Mouse (Mus musculus) CH12.LX (cell line): Measurements from ENCODE around the gene Mroh2b. TPM values are rescaled to one million over a fixed set of nuclear protein-coding genes. Genes with fewer than 3 reads are reported as not detected.

Experiments
- DNase-seq: peaks from one replicate; pipeline ENCODE4 v3.0.0-alpha.2; 2013; ENCODE audit errors: extremely low read depth
- H3K27ac ChIP-seq: 2 replicates; pipeline ENCODE4 v1.5.1; 2012; ENCODE audit warnings: low read depth, mild to moderate bottlenecking, control low read depth, moderate library complexity; ENCODE audit not compliant: insufficient read depth
- H3K27me3 ChIP-seq: replicated peaks from 2 replicates; pipeline ENCODE3; 2012; ENCODE audit warnings: inconsistent platforms
- H3K36me3 ChIP-seq, 2 experiments: replicated peaks in 1 of 2; 2 replicates each; pipeline versions ENCODE3 to v1.6.1; 2012; ENCODE audit warnings: inconsistent platforms in 1 of 2, low read length in 1 of 2, mild to moderate bottlenecking in 1 of 2, mixed read lengths in 1 of 2, moderate library complexity in 1 of 2; ENCODE audit not compliant: control insufficient read depth in 1 of 2, insufficient read depth in 1 of 2
- H3K4me1 ChIP-seq, 2 experiments: 2 replicates each; pipeline ENCODE4 v1.6.1; 2012; ENCODE audit warnings: inconsistent platforms in 1 of 2, moderate library complexity in 1 of 2; ENCODE audit not compliant: insufficient read depth in 2 of 2, control insufficient read depth in 1 of 2
- H3K4me2 ChIP-seq: 2 replicates; pipeline ENCODE4 v1.6.1; 2012; ENCODE audit warnings: low read depth, mild to moderate bottlenecking, control low read depth; ENCODE audit not compliant: poor library complexity, insufficient read depth, severe bottlenecking
- H3K4me3 ChIP-seq, 3 experiments: fragments of 150-350 bp in 1 of 3; sonication (generic) in 1 of 3; replicated peaks in 1 of 3; 2 replicates each; pipeline versions ENCODE3 to v1.5.1; 2011 to 2012; ENCODE audit warnings: low read depth in 2 of 3, low read length in 2 of 3, mild to moderate bottlenecking in 2 of 3, moderate library complexity in 2 of 3, control low read depth in 1 of 3, improper control_type of control experiment in 1 of 3, inconsistent platforms in 1 of 3, mixed read lengths in 1 of 3; ENCODE audit not compliant: poor library complexity in 1 of 3
- H3K79me2 ChIP-seq: replicated peaks from 2 replicates; pipeline ENCODE4 v1.6.1; 2012; ENCODE audit warnings: mild to moderate bottlenecking, moderate library complexity; ENCODE audit not compliant: control insufficient read depth, poor library complexity, insufficient read depth, severe bottlenecking; ENCODE audit errors: extremely low read depth
- H3K9ac ChIP-seq: 2 replicates; pipeline ENCODE4 v1.6.1; 2012; ENCODE audit warnings: low read depth, mild to moderate bottlenecking, control low read depth, moderate library complexity; ENCODE audit not compliant: insufficient read depth
- H3K9me3 ChIP-seq: replicated peaks from 2 replicates; pipeline ENCODE3; 2012; ENCODE audit warnings: low read length, inconsistent platforms, mixed read lengths
- CHD1 ChIP-seq: IDR thresholded peaks from 2 replicates; pipeline ENCODE4 v1.6.1; 2012; ENCODE audit warnings: low read depth, low read length, improper control_type of control experiment, inconsistent platforms
- CTCF ChIP-seq, 2 experiments: IDR thresholded peaks in 1 of 2; conservative IDR thresholded peaks in 1 of 2; 2 replicates each; pipeline ENCODE4 v1.5.1; 2011 to 2012; ENCODE audit warnings: low read depth in 2 of 2, low read length in 2 of 2, improper control_type of control experiment in 1 of 2, inconsistent platforms in 1 of 2, mild to moderate bottlenecking in 1 of 2, moderate library complexity in 1 of 2
- E2F4 ChIP-seq: IDR thresholded peaks from 2 replicates; pipeline ENCODE4 v1.6.1; 2011; ENCODE audit warnings: low read depth, low read length, improper control_type of control experiment; ENCODE audit not compliant: insufficient replicate concordance
- ELF1 ChIP-seq: IDR thresholded peaks from 2 replicates; pipeline ENCODE4 v1.6.1; 2014; ENCODE audit warnings: low read depth, mild to moderate bottlenecking, inconsistent platforms, low read length, improper control_type of control experiment
- EP300 ChIP-seq: IDR thresholded peaks from 2 replicates; pipeline ENCODE4 v1.6.1; 2011; ENCODE audit warnings: low read length, improper control_type of control experiment
- ETS1 ChIP-seq: conservative IDR thresholded peaks from 2 replicates; pipeline ENCODE4 v1.6.1; 2012; ENCODE audit warnings: low read depth, mild to moderate bottlenecking, inconsistent platforms, low read length, improper control_type of control experiment, moderate library complexity
- GABPA ChIP-seq: IDR thresholded peaks from 2 replicates; pipeline ENCODE4 v1.6.1; 2012; ENCODE audit warnings: low read depth, low read length, improper control_type of control experiment, inconsistent platforms; ENCODE audit not compliant: insufficient replicate concordance
- HCFC1 ChIP-seq: IDR thresholded peaks from 2 replicates; pipeline ENCODE4 v1.6.1; 2012; ENCODE audit warnings: low read depth, mild to moderate bottlenecking, inconsistent platforms, low read length, improper control_type of control experiment
- IRF4 ChIP-seq: IDR thresholded peaks from 2 replicates; pipeline ENCODE4 v1.6.1; 2014; ENCODE audit warnings: low read depth, mild to moderate bottlenecking, inconsistent platforms, low read length, improper control_type of control experiment
- JUND ChIP-seq: conservative IDR thresholded peaks from 2 replicates; pipeline ENCODE4 v1.6.1; 2011; ENCODE audit warnings: low read depth, low read length, improper control_type of control experiment
- KAT2A ChIP-seq: IDR thresholded peaks from 2 replicates; pipeline ENCODE4 v1.6.1; 2012; ENCODE audit warnings: low read length, improper control_type of control experiment, inconsistent platforms; ENCODE audit not compliant: insufficient replicate concordance
- MAFK ChIP-seq: IDR thresholded peaks from 2 replicates; pipeline ENCODE4 v1.6.1; 2011; ENCODE audit warnings: low read length, improper control_type of control experiment; ENCODE audit not compliant: insufficient replicate concordance
- MEF2A ChIP-seq: IDR thresholded peaks from 2 replicates; pipeline ENCODE4 v1.6.1; 2014; ENCODE audit warnings: low read depth, mild to moderate bottlenecking, inconsistent platforms, low read length, improper control_type of control experiment, borderline replicate concordance
- PAX5 ChIP-seq: IDR thresholded peaks from 2 replicates; pipeline ENCODE4 v1.6.1; 2012; ENCODE audit warnings: low read length, inconsistent platforms, mixed read lengths
- POLR2A ChIP-seq: IDR thresholded peaks from 2 replicates; pipeline ENCODE4 v1.6.1; 2011; ENCODE audit warnings: low read depth, mild to moderate bottlenecking, improper control_type of control experiment, low read length
- RAD21 ChIP-seq: IDR thresholded peaks from 2 replicates; pipeline ENCODE4 v1.6.1; 2011; ENCODE audit warnings: low read depth, mild to moderate bottlenecking, low read length, improper control_type of control experiment, moderate library complexity
- RCOR1 ChIP-seq: conservative IDR thresholded peaks from 2 replicates; pipeline ENCODE4 v1.6.1; 2012; ENCODE audit warnings: low read depth, mild to moderate bottlenecking, inconsistent platforms, low read length, improper control_type of control experiment
- SIN3A ChIP-seq: IDR thresholded peaks from 2 replicates; pipeline ENCODE4 v1.6.1; 2012; ENCODE audit warnings: low read length, improper control_type of control experiment, inconsistent platforms
- SMC3 ChIP-seq: IDR thresholded peaks from 2 replicates; pipeline ENCODE4 v1.6.1; 2011; ENCODE audit warnings: low read depth, low read length, improper control_type of control experiment
- UBTF ChIP-seq: IDR thresholded peaks from 2 replicates; pipeline ENCODE4 v1.6.1; 2012; ENCODE audit warnings: low read depth, mild to moderate bottlenecking, inconsistent platforms, low read length, improper control_type of control experiment, moderate library complexity
- USF1 ChIP-seq: IDR thresholded peaks from 2 replicates; pipeline ENCODE4 v1.6.1; 2014; ENCODE audit warnings: low read depth, mild to moderate bottlenecking, inconsistent platforms, low read length, improper control_type of control experiment
- ZC3H11A ChIP-seq: IDR thresholded peaks from 2 replicates; pipeline ENCODE4 v1.6.1; 2012; ENCODE audit warnings: low read depth, mild to moderate bottlenecking, inconsistent platforms, low read length, improper control_type of control experiment
- ZKSCAN1 ChIP-seq: IDR thresholded peaks from 2 replicates; pipeline ENCODE4 v1.6.1; 2012; ENCODE audit warnings: low read depth, inconsistent platforms, low read length, improper control_type of control experiment, borderline replicate concordance
- dilution Hi-C: fragments of 300-500 bp; cut with MboI; formaldehyde crosslinking; loops from 2 replicates; pipeline ENCODE4 v1.14.3; 2020; ENCODE audit warnings: low sequenced_read_pairs; ENCODE audit not compliant: extremely low pct_unique_long_range_greater_than_20kb, extremely low pct_ligation_motif_present
- in situ Hi-C: fragments of 300-500 bp; cut with MboI; formaldehyde crosslinking; loops from 3 replicates; pipeline ENCODE4 v1.14.3; 2019; ENCODE audit warnings: low sequenced_read_pairs, low pct_ligation_motif_present, low pct_unique_long_range_greater_than_20kb, mixed read lengths
- polyA plus RNA-seq: library from polyadenylated mRNA; unstranded; fragments of >175 nt; gene quantifications from 2 replicates; pipeline ENCODE4 v1.2.1, GENCODE M21; 2012; ENCODE audit warnings: low read depth; ENCODE audit not compliant: insufficient read length
- total RNA-seq, 2 experiments: library from RNA; depleted of rRNA; stranded (reverse); fragments of 300-350 nt in 1 of 2; fragments of >200 nt in 1 of 2; gene quantifications; 2 replicates each; pipeline ENCODE4 v1.2.3; 2012 to 2014

Mroh2b gene
- total and polyA plus RNA-seq, 3 experiments, result not detected

- peak; percentile 2 for DNase-seq
- Histone ChIP-seq H3K79me2 (no peaks in the 10 kb centered on the region), H3K4me1 (peaks cover 0 to 10% of the 10 kb centered on the region in 2 experiments; a peak in 2 of 4 replicates), H3K9me3 (no peaks in the 10 kb centered on the region), H3K27me3 (no peaks in the 10 kb centered on the region), H3K27ac (no peak overlapping the region), H3K36me3 (no peaks in the 10 kb centered on the region), H3K9ac (no peak overlapping the region), H3K4me3 (no peak overlapping the region), H3K4me2 (no peak overlapping the region)
- dilution Hi-C loops (no loop called here), in situ Hi-C loops (no loop called here)
- TF ChIP-seq IRF4 (no peak), RAD21 (no peak), RCOR1 (no peak), ZC3H11A (no peak), PAX5 (no peak), MEF2A (no peak), CTCF (conservative IDR thresholded peaks at IDR 0.05 in 1 of 2, IDR thresholded peaks at IDR 0.05 in 1 of 2; ENCODE audit: low read depth in 2 of 2, low read length in 2 of 2) (no peak), E2F4 (no peak), KAT2A (no peak), SMC3 (no peak), GABPA (no peak), HCFC1 (no peak), POLR2A (no peak)
These were observed 104.4 kb downstream of the Mroh2b start for GRCm38 (mm10) chr15:5002903-5003302.

GRCm38 (mm10) chr15:5003503-5004196 lies 105.1 kb downstream of the Mroh2b start:
- dilution Hi-C loops, result no loop called here
- H3K4me2 ChIP-seq, result no peak overlapping the region
- in situ Hi-C loops, result no loop called here

More at GRCm38 (mm10) chr15:5003503-5004196, 105.1 kb downstream of the Mroh2b start:
- H3K9ac ChIP-seq, result no peak overlapping the region
- H3K9me3 ChIP-seq, result no peaks in the 10 kb centered on the region
- no peak for DNase-seq
- H3K79me2 ChIP-seq, result no peaks in the 10 kb centered on the region
- H3K27me3 ChIP-seq, result no peaks in the 10 kb centered on the region
- peaks cover 0 to 10% of the 10 kb centered on the region in 2 experiments; a peak in 2 of 4 replicates for H3K4me1 ChIP-seq
- no peak overlapping the region for H3K4me3 ChIP-seq
- TF ChIP-seq MAFK (no peak), SIN3A (no peak), EP300 (no peak), ETS1 (no peak), ZKSCAN1 (no peak), CHD1 (no peak), POLR2A (no peak), USF1 (no peak), UBTF (no peak), PAX5 (no peak), GABPA (no peak), JUND (no peak), ELF1 (no peak), ZC3H11A (no peak)
- H3K36me3 ChIP-seq, result no peaks in the 10 kb centered on the region
- H3K27ac ChIP-seq, result no peak overlapping the region
